Mouse (Mus musculus): ENCODE results near the gene Gna15. TPM values are rescaled to one million over a fixed set of nuclear protein-coding genes. Genes with fewer than 3 reads are reported as not detected.

Gna15 gene
- polyA plus RNA-seq, 1 experiment from 2014 or later: 0.90 TPM

- ATAC-seq: no peak
- Histone ChIP-seq H3K4me2 (ENCODE audit: low read length) (no peak overlapping the region), H3K27me3 (replicated peaks; ENCODE audit: control insufficient read depth, insufficient read depth, low read length) (no peaks in the 10 kb centered on the region), H3K4me1 (ENCODE audit: control insufficient read depth, insufficient read depth, low read length) (no peaks in the 10 kb centered on the region), H3K36me3 (ENCODE audit: control insufficient read depth, insufficient read depth, low read length) (peaks cover 29% of the 10 kb centered on the region), H3K4me3 (ENCODE audit: low read depth, low read length) (no peak overlapping the region), H3K9me3 (replicated peaks; ENCODE audit: control insufficient read depth, low read length) (no peaks in the 10 kb centered on the region), H3K9ac (ENCODE audit: low read length) (no peak overlapping the region), H3K27ac (ENCODE audit: low read depth, low read length) (no peak overlapping the region)
- 89% methylated on average over 2 of the region's 2 CpGs for WGBS
- DNase-seq (ENCODE audit: low spot score): no peak
These were observed 13.4 kb upstream of the Gna15 start for GRCm38 (mm10) chr10:81537429-81537828.

DNA sequence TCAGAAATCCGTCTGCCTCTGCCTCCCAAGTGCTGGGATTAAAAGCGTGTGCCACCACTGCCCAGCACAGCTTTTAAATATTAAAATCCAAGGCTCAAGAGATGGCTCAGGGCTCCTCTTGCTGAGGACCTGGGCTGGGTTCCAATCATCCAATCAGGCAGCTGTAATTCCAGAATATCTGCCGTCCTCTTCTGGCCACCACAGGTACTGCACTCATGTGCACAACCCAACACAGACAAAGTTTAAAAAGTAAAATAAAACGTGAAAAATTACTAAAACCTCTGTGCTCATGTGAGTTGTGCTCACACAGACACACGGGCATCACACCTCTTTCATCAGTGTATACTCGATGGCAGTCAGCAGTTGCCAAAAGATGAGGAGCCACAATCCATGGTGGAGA is 12.7 kb upstream of the Gna15 start:
- WGBS: 80% methylated on average over 6 of the region's 6 CpGs
- ATAC-seq: no peak
- H3K27me3 ChIP-seq (replicated peaks; ENCODE audit: control insufficient read depth, insufficient read depth, low read length): no peaks in the 10 kb centered on the region

DNA sequence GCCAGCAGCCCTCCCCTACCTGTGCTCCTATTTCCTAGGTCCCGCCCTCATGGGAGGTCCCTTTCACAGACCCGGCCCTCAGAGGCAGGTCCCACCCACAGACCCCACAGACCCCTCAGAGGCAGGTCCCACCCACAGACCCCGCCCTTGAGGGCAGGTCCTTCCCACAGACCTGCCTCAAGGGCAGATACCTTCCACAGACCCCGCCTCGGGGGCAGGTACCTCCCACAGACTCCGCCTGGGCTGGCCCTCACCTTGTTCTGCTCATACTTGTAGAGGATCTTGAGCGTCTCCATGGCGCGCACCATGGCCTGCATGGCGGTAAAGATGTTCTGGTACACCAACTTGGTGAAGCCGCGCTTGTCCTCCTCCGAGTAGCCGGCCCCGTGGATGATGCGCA is 10.8 kb upstream of the Gna15 start:
- no peak overlapping the region for H3K27ac ChIP-seq (ENCODE audit: low read depth, low read length)
- no peak for DNase-seq (ENCODE audit: low spot score)
- no peak for ATAC-seq
- no peak overlapping the region for H3K9ac ChIP-seq (ENCODE audit: low read length)
- 67% methylated on average over 16 of the region's 16 CpGs for WGBS
- no peak overlapping the region for H3K4me3 ChIP-seq (ENCODE audit: low read depth, low read length)
- no peaks in the 10 kb centered on the region for H3K4me1 ChIP-seq (ENCODE audit: control insufficient read depth, insufficient read depth, low read length)
- no peaks in the 10 kb centered on the region for H3K27me3 ChIP-seq (replicated peaks; ENCODE audit: control insufficient read depth, insufficient read depth, low read length)
- peaks cover 52% of the 10 kb centered on the region for H3K36me3 ChIP-seq (ENCODE audit: control insufficient read depth, insufficient read depth, low read length)
- H3K4me2 ChIP-seq (ENCODE audit: low read length): no peak overlapping the region
- H3K9me3 ChIP-seq (replicated peaks; ENCODE audit: control insufficient read depth, low read length): no peaks in the 10 kb centered on the region

More for the DNA sequence above, 12.7 kb upstream of the Gna15 start:
- no peak overlapping the region for H3K4me3 ChIP-seq (ENCODE audit: low read depth, low read length)
- H3K9me3 ChIP-seq (replicated peaks; ENCODE audit: control insufficient read depth, low read length): no peaks in the 10 kb centered on the region
- H3K4me2 ChIP-seq (ENCODE audit: low read length): no peak overlapping the region
- H3K4me1 ChIP-seq (ENCODE audit: control insufficient read depth, insufficient read depth, low read length): no peaks in the 10 kb centered on the region
- H3K9ac ChIP-seq (ENCODE audit: low read length): no peak overlapping the region
- H3K36me3 ChIP-seq (ENCODE audit: control insufficient read depth, insufficient read depth, low read length): peaks cover 34% of the 10 kb centered on the region
- no peak overlapping the region for H3K27ac ChIP-seq (ENCODE audit: low read depth, low read length)
- no peak for DNase-seq (ENCODE audit: low spot score)

DNA sequence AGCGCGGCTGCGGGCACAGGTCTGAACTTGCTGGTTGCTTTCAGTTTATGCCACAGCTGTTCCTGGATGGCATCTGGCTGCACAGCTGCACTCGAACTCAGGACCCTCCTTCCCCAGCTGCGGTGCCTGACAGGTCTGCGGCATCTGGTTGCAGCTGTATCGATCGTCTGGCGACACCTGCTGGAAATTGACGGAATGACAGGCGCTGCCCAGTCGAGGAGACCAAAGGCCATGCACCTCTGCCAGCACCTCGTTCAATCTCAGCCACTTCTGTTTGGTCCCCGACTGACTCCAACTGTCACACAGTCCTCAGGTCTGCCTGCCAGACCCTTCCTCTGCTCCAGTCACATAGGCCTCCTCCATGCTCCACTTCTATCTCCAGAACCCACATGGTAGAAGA is 2.8 kb upstream of the Gna15 start:
- Histone ChIP-seq H3K4me1 (ENCODE audit: control insufficient read depth, insufficient read depth, low read length) (no peaks in the 10 kb centered on the region), H3K4me3 (ENCODE audit: low read depth, low read length) (no peak overlapping the region), H3K9ac (ENCODE audit: low read length) (no peak overlapping the region), H3K4me2 (ENCODE audit: low read length) (no peak overlapping the region), H3K36me3 (ENCODE audit: control insufficient read depth, insufficient read depth, low read length) (peaks cover 29% of the 10 kb centered on the region), H3K27me3 (replicated peaks; ENCODE audit: control insufficient read depth, insufficient read depth, low read length) (no peaks in the 10 kb centered on the region), H3K27ac (ENCODE audit: low read depth, low read length) (no peak overlapping the region), H3K9me3 (replicated peaks; ENCODE audit: control insufficient read depth, low read length) (no peaks in the 10 kb centered on the region)
- WGBS: 14% methylated on average over 14 of the region's 14 CpGs
- peak; percentile 58; the same call in 1 of the 2 replicates for ATAC-seq
- peak; percentile 55 for DNase-seq (ENCODE audit: low spot score)

DNA sequence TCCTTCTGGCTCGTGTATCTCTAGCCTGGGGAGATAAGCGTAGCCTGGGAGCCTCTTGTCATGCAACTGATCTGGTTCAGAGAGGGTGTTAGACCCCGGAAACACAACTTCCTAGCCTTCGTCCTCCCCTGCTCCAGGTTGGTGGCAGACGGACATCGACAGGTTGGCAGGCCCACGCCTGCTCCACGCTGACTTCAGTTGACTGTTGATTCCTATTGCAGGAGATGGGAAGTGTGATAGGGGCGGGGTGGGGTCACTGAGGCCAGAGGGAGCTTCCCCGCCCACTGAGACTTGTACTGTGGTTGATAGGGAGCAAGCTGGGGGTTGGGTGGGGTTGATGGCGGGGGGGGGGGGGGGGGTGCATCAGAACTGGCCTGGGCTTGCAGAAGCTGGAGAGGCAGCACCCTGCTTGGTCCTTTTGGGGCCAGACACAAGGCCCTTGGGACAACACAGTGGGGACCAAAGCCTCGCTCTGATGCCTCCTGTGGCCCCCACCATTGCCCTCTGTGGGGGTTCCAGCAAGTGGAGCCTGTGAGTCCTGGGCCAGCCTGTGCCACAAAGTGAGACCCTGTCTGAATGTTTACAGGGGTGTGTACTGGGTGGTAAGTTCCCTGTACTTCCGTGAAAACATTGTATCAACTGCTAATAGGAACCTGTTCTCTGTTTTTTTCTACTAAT is 1.1 kb upstream of the Gna15 start:
- Histone ChIP-seq H3K36me3 (ENCODE audit: control insufficient read depth, insufficient read depth, low read length) (peaks cover 13% of the 10 kb centered on the region), H3K4me2 (ENCODE audit: low read length) (no peak overlapping the region), H3K27me3 (replicated peaks; ENCODE audit: control insufficient read depth, insufficient read depth, low read length) (no peaks in the 10 kb centered on the region), H3K4me1 (ENCODE audit: control insufficient read depth, insufficient read depth, low read length) (no peaks in the 10 kb centered on the region), H3K9me3 (replicated peaks; ENCODE audit: control insufficient read depth, low read length) (no peaks in the 10 kb centered on the region), H3K9ac (ENCODE audit: low read length) (no peak overlapping the region), H3K4me3 (ENCODE audit: low read depth, low read length) (no peak overlapping the region), H3K27ac (ENCODE audit: low read depth, low read length) (no peak overlapping the region)
- ATAC-seq (no peak), DNase-seq (ENCODE audit: low spot score) (no peak)
- 72% methylated on average over 12 of the region's 13 CpGs for WGBS

- WGBS: 36% methylated on average over 19 of the region's 19 CpGs
- no peaks in the 10 kb centered on the region for H3K36me3 ChIP-seq (ENCODE audit: control insufficient read depth, insufficient read depth, low read length)
- H3K27me3 ChIP-seq (replicated peaks; ENCODE audit: control insufficient read depth, insufficient read depth, low read length): no peaks in the 10 kb centered on the region
- H3K4me2 ChIP-seq (ENCODE audit: low read length): no peak overlapping the region
- H3K4me3 ChIP-seq (ENCODE audit: low read depth, low read length): no peak overlapping the region
- no peaks in the 10 kb centered on the region for H3K9me3 ChIP-seq (replicated peaks; ENCODE audit: control insufficient read depth, low read length)
- DNase-seq (ENCODE audit: low spot score) (no peak), ATAC-seq (no peak)
- no peaks in the 10 kb centered on the region for H3K4me1 ChIP-seq (ENCODE audit: control insufficient read depth, insufficient read depth, low read length)
- H3K9ac ChIP-seq (ENCODE audit: low read length): no peak overlapping the region
- H3K27ac ChIP-seq (ENCODE audit: low read depth, low read length): no peak overlapping the region
These were observed 455 bp downstream of the Gna15 start for GRCm38 (mm10) chr10:81523570-81523969.

DNA sequence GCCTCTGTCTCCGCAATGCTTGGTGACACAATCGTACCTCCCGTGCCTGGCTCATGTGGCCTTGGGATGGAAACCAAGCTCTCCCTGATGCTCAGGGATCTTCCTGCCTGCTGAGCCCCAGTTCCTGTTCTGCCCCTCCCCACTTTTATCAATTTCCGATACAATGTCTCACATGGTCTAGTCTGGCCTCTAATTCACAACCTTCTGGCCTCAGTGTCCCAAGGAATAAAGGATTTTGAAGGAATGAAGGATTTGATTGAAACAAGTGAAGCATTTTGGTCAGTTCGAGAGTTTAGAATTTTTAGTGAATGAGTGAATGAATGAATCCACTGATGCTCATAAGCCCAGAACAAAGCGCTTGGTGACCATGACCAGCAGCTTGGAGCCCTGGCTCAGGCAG is 883 bp downstream of the Gna15 start:
- Histone ChIP-seq H3K4me1 (ENCODE audit: control insufficient read depth, insufficient read depth, low read length) (no peaks in the 10 kb centered on the region), H3K36me3 (ENCODE audit: control insufficient read depth, insufficient read depth, low read length) (no peaks in the 10 kb centered on the region), H3K4me2 (ENCODE audit: low read length) (no peak overlapping the region), H3K27ac (ENCODE audit: low read depth, low read length) (no peak overlapping the region), H3K9ac (ENCODE audit: low read length) (no peak overlapping the region), H3K4me3 (ENCODE audit: low read depth, low read length) (no peak overlapping the region), H3K27me3 (replicated peaks; ENCODE audit: control insufficient read depth, insufficient read depth, low read length) (no peaks in the 10 kb centered on the region), H3K9me3 (replicated peaks; ENCODE audit: control insufficient read depth, low read length) (no peaks in the 10 kb centered on the region)
- 77% methylated on average over 6 of the region's 6 CpGs for WGBS
- no peak for DNase-seq (ENCODE audit: low spot score)
- ATAC-seq: no peak

- Histone ChIP-seq H3K9ac (ENCODE audit: low read length) (no peak overlapping the region), H3K9me3 (replicated peaks; ENCODE audit: control insufficient read depth, low read length) (no peaks in the 10 kb centered on the region), H3K4me2 (ENCODE audit: low read length) (no peak overlapping the region), H3K27ac (ENCODE audit: low read depth, low read length) (no peak overlapping the region), H3K4me1 (ENCODE audit: control insufficient read depth, insufficient read depth, low read length) (no peaks in the 10 kb centered on the region), H3K4me3 (ENCODE audit: low read depth, low read length) (no peak overlapping the region), H3K27me3 (replicated peaks; ENCODE audit: control insufficient read depth, insufficient read depth, low read length) (no peaks in the 10 kb centered on the region), H3K36me3 (ENCODE audit: control insufficient read depth, insufficient read depth, low read length) (no peaks in the 10 kb centered on the region)
- DNase-seq (ENCODE audit: low spot score): no peak
- no peak for ATAC-seq
- WGBS: 77% methylated on average over 3 of the region's 3 CpGs
These were observed 4.1 kb downstream of the Gna15 start for GRCm38 (mm10) chr10:81519978-81520365.

- 92% methylated on average over 6 of the region's 6 CpGs for WGBS
- DNase-seq (ENCODE audit: low spot score) (no peak), ATAC-seq (no peak)
- Histone ChIP-seq H3K4me2 (ENCODE audit: low read length) (no peak overlapping the region), H3K36me3 (ENCODE audit: control insufficient read depth, insufficient read depth, low read length) (no peaks in the 10 kb centered on the region), H3K9ac (ENCODE audit: low read length) (no peak overlapping the region), H3K4me3 (ENCODE audit: low read depth, low read length) (no peak overlapping the region), H3K27me3 (replicated peaks; ENCODE audit: control insufficient read depth, insufficient read depth, low read length) (no peaks in the 10 kb centered on the region), H3K9me3 (replicated peaks; ENCODE audit: control insufficient read depth, low read length) (no peaks in the 10 kb centered on the region), H3K27ac (ENCODE audit: low read depth, low read length) (no peak overlapping the region), H3K4me1 (ENCODE audit: control insufficient read depth, insufficient read depth, low read length) (no peaks in the 10 kb centered on the region)
These were observed 4.6 kb downstream of the Gna15 start for GRCm38 (mm10) chr10:81519227-81519977.

Measured in forebrain, embryonic 14.5 days (tissue).